In genomic region chr4:140143178-140143577, GRCm38 (mm10) we compare ENCODE assay signal across 22 mouse cellular contexts.
DNase-seq lines count a peak whose midpoint lies in the region; ATAC-seq and TF ChIP-seq lines count a peak whose summit lies in the region.
"Had no signal": no experiment of that assay in that cellular context is flagged by ENCODE, and none has a peak within 500 bp of the region (broad histone marks: within the 10 kb centered on the region; RNA-seq: fewer than 3 reads in every experiment).

No protein-coding gene starts in this region.

- H3K27ac ChIP-seq in gastrocnemius, adult 2 months: no peak overlapping the region
- no peak overlapping the region for H3K27ac ChIP-seq in liver, embryonic 14.5 days
- H3K27ac ChIP-seq in liver, embryonic 11.5 days (ENCODE audit: low read depth, low read length): no peak overlapping the region
- H3K27ac ChIP-seq in ES-Bruce4 (ENCODE audit: insufficient read depth, low read length): no peak overlapping the region
- H3K27ac ChIP-seq: embryonic facial prominence, embryonic 15.5 days; forebrain, embryonic 15.5 days; heart, embryonic 15.5 days; hindbrain, embryonic 15.5 days; intestine, embryonic 15.5 days; kidney, postnatal 0 days; lung, embryonic 15.5 days had no signal

- no peaks in the 10 kb centered on the region for H3K27me3 ChIP-seq in liver, embryonic 14.5 days (ENCODE audit: control insufficient read depth, insufficient read depth, low read length)
- H3K27me3 ChIP-seq in liver, embryonic 11.5 days (replicated peaks; ENCODE audit: control insufficient read depth, insufficient read depth, low read length): no peaks in the 10 kb centered on the region
- no peaks in the 10 kb centered on the region for H3K27me3 ChIP-seq in ES-Bruce4 (ENCODE audit: control insufficient read depth, insufficient read depth, low read length, poor library complexity, severe bottlenecking)
- H3K27me3 ChIP-seq: forebrain, embryonic 15.5 days; hindbrain, embryonic 15.5 days; intestine, embryonic 15.5 days had no signal

- no peaks in the 10 kb centered on the region for H3K36me3 ChIP-seq in liver, embryonic 14.5 days (replicated peaks; ENCODE audit: control insufficient read depth, insufficient read depth, low read depth)
- H3K36me3 ChIP-seq in liver, embryonic 11.5 days (ENCODE audit: control insufficient read depth, insufficient read depth, low read length): no peaks in the 10 kb centered on the region
- H3K36me3 ChIP-seq in ES-Bruce4 (ENCODE audit: control insufficient read depth, insufficient read depth, low read length, poor library complexity, severe bottlenecking): no peaks in the 10 kb centered on the region
- H3K36me3 ChIP-seq: embryonic facial prominence, embryonic 15.5 days; forebrain, embryonic 15.5 days; heart, embryonic 15.5 days; hindbrain, embryonic 15.5 days; intestine, embryonic 15.5 days; lung, embryonic 15.5 days had no signal

- TF ChIP-seq POLR2A in ES-Bruce4 (IDR thresholded peaks at IDR 0.05; ENCODE audit: insufficient read depth, low read length): no peak

- no peak overlapping the region for H3K4me2 ChIP-seq in liver, embryonic 14.5 days (ENCODE audit: low read depth)
- no peak overlapping the region for H3K4me2 ChIP-seq in liver, embryonic 11.5 days
- H3K4me2 ChIP-seq: embryonic facial prominence, embryonic 15.5 days; forebrain, embryonic 15.5 days; heart, embryonic 15.5 days; hindbrain, embryonic 15.5 days; intestine, embryonic 15.5 days; lung, embryonic 15.5 days had no signal

- no peak overlapping the region for H3K4me3 ChIP-seq in gastrocnemius, adult 2 months
- no peak overlapping the region for H3K4me3 ChIP-seq in liver, embryonic 14.5 days (ENCODE audit: insufficient read depth in 1 of 2, low read depth in 2 of 2, low read length in 2 of 2)
- H3K4me3 ChIP-seq in liver, embryonic 11.5 days (ENCODE audit: low read depth, low read length): no peak overlapping the region
- no peak overlapping the region for H3K4me3 ChIP-seq in ES-Bruce4 (ENCODE audit: low read depth, low read length)
- H3K4me3 ChIP-seq: embryonic facial prominence, embryonic 15.5 days; forebrain, embryonic 15.5 days; heart, embryonic 15.5 days; hindbrain, embryonic 15.5 days; intestine, embryonic 15.5 days; lung, embryonic 15.5 days had no signal

- no peaks in the 10 kb centered on the region for H3K4me1 ChIP-seq in liver, embryonic 14.5 days (replicated peaks; ENCODE audit: control insufficient read depth in 2 of 2, insufficient read depth in 2 of 2, low read length in 1 of 2)
- H3K4me1 ChIP-seq in liver, embryonic 11.5 days (replicated peaks; ENCODE audit: control insufficient read depth, insufficient read depth, low read length): no peaks in the 10 kb centered on the region
- H3K4me1 ChIP-seq in ES-Bruce4 (ENCODE audit: control insufficient read depth, insufficient read depth, low read length): peaks cover 11% of the 10 kb centered on the region
- H3K4me1 ChIP-seq: intestine, embryonic 15.5 days; lung, embryonic 15.5 days had no signal

- intact Hi-C loops in gastrocnemius, adult 2 months (cut with DNase I): no loop called here

- DNase-seq in gastrocnemius, adult 2 months: no peak
- DNase-seq in gastrocnemius, adult 18-20 months (ENCODE audit: low spot score): no peak
- no peak for DNase-seq in liver, embryonic 14.5 days (ENCODE audit: low read depth in 3 of 3, low spot score in 3 of 3)
- DNase-seq in liver, embryonic 11.5 days (ENCODE audit: low spot score): no peak
- DNase-seq in ZHBTc4 (ENCODE audit: low read depth, low spot score): peak; percentile 91
- no peak for DNase-seq in ovary, postnatal 36 days (ENCODE audit: low spot score)
- no peak for DNase-seq in retina, embryonic 14.5 days (ENCODE audit: low spot score)
- DNase-seq: adrenal gland, adult 2 months; B cell, adult 2 months; cerebellum, adult 11-12 months; gastrocnemius, postnatal 36 days; heart, postnatal 4 days; lung, postnatal 4 days had no signal

- H3K9ac ChIP-seq in liver, embryonic 14.5 days (replicated peaks): no peak overlapping the region
- no peak overlapping the region for H3K9ac ChIP-seq in liver, embryonic 11.5 days (ENCODE audit: low read depth, low read length)
- H3K9ac ChIP-seq in ES-Bruce4 (ENCODE audit: low read depth, poor library complexity, severe bottlenecking): no peak overlapping the region
- H3K9ac ChIP-seq: embryonic facial prominence, embryonic 15.5 days; forebrain, embryonic 15.5 days; heart, embryonic 15.5 days; hindbrain, embryonic 15.5 days; intestine, embryonic 15.5 days; lung, embryonic 15.5 days had no signal

- no peak for TF ChIP-seq EP300 in liver, embryonic 14.5 days (IDR thresholded peaks at IDR 0.05; ENCODE audit: low read depth)
- no peak for TF ChIP-seq EP300 in ES-Bruce4 (IDR thresholded peaks at IDR 0.05; ENCODE audit: insufficient read depth, low read depth, low read length)

- TF ChIP-seq CTCF in gastrocnemius, adult 2 months (IDR thresholded peaks at IDR 0.05): peak; percentile 16; the same call in 1 of the 2 replicates
- TF ChIP-seq CTCF in liver, embryonic 14.5 days (IDR thresholded peaks at IDR 0.05; ENCODE audit: low read depth): 0 out of 2 replicates have a peak, but pooled peaks have one; percentile 29
- peak; percentile 37 for TF ChIP-seq CTCF in ES-Bruce4 (IDR thresholded peaks at IDR 0.05; ENCODE audit: low read depth, low read length)

- ATAC-seq in liver, embryonic 14.5 days (ENCODE audit: insufficient read depth): no peak
- no peak for ATAC-seq in liver, embryonic 11.5 days (replicated peaks; ENCODE audit: low FRiP score)
- ATAC-seq: forebrain, embryonic 15.5 days; intestine, embryonic 15.5 days; midbrain, embryonic 16.5 days had no signal

- no peaks in the 10 kb centered on the region for H3K9me3 ChIP-seq in liver, embryonic 14.5 days (ENCODE audit: control insufficient read depth, low read length)
- no peaks in the 10 kb centered on the region for H3K9me3 ChIP-seq in liver, embryonic 11.5 days (ENCODE audit: control insufficient read depth, low read length)
- H3K9me3 ChIP-seq in ES-Bruce4 (replicated peaks; ENCODE audit: control insufficient read depth, insufficient read depth, low read length, poor library complexity, severe bottlenecking): no peaks in the 10 kb centered on the region
- H3K9me3 ChIP-seq: embryonic facial prominence, embryonic 15.5 days; forebrain, embryonic 15.5 days; heart, embryonic 15.5 days; hindbrain, embryonic 15.5 days; intestine, embryonic 15.5 days; lung, embryonic 15.5 days had no signal

- 68% methylated on average over 6 of the region's 6 CpGs for WGBS in liver, embryonic 14.5 days (ENCODE audit: insufficient replicate concordance)
- 83% methylated on average over 6 of the region's 6 CpGs for WGBS in liver, embryonic 11.5 days
